Mouse (Mus musculus) heart, embryonic 11.5 days (tissue): ENCODE measurements around the gene 1600014C10Rik. TPM values are rescaled to one million over a fixed set of nuclear protein-coding genes. Genes with fewer than 3 reads are reported as not detected.

Experiments used
- polyA plus RNA-seq: library from polyadenylated mRNA; unstranded; fragments of >200 nt; fragmentation: Nextera tagmentation; extraction: Ambion mirVana; gene quantifications from 2 replicates; pipeline ENCODE4 v1.2.1, GENCODE M21; 2014

1600014C10Rik gene
- polyA plus RNA-seq, 1 experiment from 2014 or later = 13.2 TPM

Other genes with a start within 250 kb of the 1600014C10Rik start
- gene Uri1, start 159.7 kb upstream of the 1600014C10Rik start, polyA plus RNA-seq = 33.8 and 36.9 TPM in 2 replicates
- 54.3 and 55.4 TPM in 2 replicates for gene Ccne1, start 75.7 kb upstream of the 1600014C10Rik start, polyA plus RNA-seq
- 1.6 and 1.8 TPM in 2 replicates for gene Plekhf1, start 44.8 kb downstream of the 1600014C10Rik start, polyA plus RNA-seq
- gene Pop4, start 88.2 kb downstream of the 1600014C10Rik start, polyA plus RNA-seq = 49.6 and 54.4 TPM in 2 replicates